Mouse (Mus musculus): ENCODE measurements around the gene Limk2. TPM values are rescaled to one million over a fixed set of nuclear protein-coding genes. Genes with fewer than 3 reads are reported as not detected.
A peak's percentile ranks its signal among the peaks of the same experiment; 100 is the strongest.

Limk2 gene
- total RNA-seq, 4 experiments from 2014 or later: 10.9 to 12.5 (median 11.9) TPM

GRCm38 (mm10) chr11:3334711-3335316 is 74.2 kb downstream of the Limk2 start:
- DNase-seq (ENCODE audit: low spot score in 2 of 2): no peak

- DNase-seq (ENCODE audit: low spot score in 2 of 2): no peak
Observed at GRCm38 (mm10) chr11:3334141-3334710, 74.8 kb downstream of the Limk2 start.

GRCm38 (mm10) chr11:3333111-3333695 is 75.8 kb downstream of the Limk2 start:
- no peak for DNase-seq (ENCODE audit: low spot score in 2 of 2)

- peak; percentile 85 to 93 for DNase-seq (ENCODE audit: low spot score in 2 of 2)
Observed at GRCm38 (mm10) chr11:3331756-3332642, 77.0 kb downstream of the Limk2 start.

- no peak for DNase-seq (ENCODE audit: low spot score in 2 of 2)
Observed at GRCm38 (mm10) chr11:3330991-3331750, 77.8 kb downstream of the Limk2 start.

GRCm38 (mm10) chr11:3330566-3330965 is 78.4 kb downstream of the Limk2 start:
- DNase-seq (ENCODE audit: low spot score in 2 of 2): peak; percentile 90 to 93

GRCm38 (mm10) chr11:3329891-3330451 is 79.0 kb downstream of the Limk2 start, which contains the start of gene Pik3ip1:
TSS of gene Pik3ip1 (plus strand) at chr11:3330401.
- DNase-seq (ENCODE audit: low spot score in 2 of 2): no peak

GRCm38 (mm10) chr11:3328806-3329775 is 79.9 kb downstream of the Limk2 start:
- no peak for DNase-seq (ENCODE audit: low spot score in 2 of 2)

- no peak for DNase-seq (ENCODE audit: low spot score in 2 of 2)
Observed at GRCm38 (mm10) chr11:3328271-3328670, 80.7 kb downstream of the Limk2 start.

GRCm38 (mm10) chr11:3318286-3318685 is 90.7 kb downstream of the Limk2 start:
- DNase-seq (ENCODE audit: low spot score in 2 of 2): no peak

- peak; percentile 48 to 55 for DNase-seq (ENCODE audit: low spot score in 2 of 2)
Observed at GRCm38 (mm10) chr11:3314148-3314547, 94.8 kb downstream of the Limk2 start.

- no peak for DNase-seq (ENCODE audit: low spot score in 2 of 2)
Observed at GRCm38 (mm10) chr11:3313294-3313693, 95.7 kb downstream of the Limk2 start.

- no peak for DNase-seq (ENCODE audit: low spot score in 2 of 2)
Observed at GRCm38 (mm10) chr11:3311586-3312347, 97.2 kb downstream of the Limk2 start.

- no peak for DNase-seq (ENCODE audit: low spot score in 2 of 2)
Observed at GRCm38 (mm10) chr11:3310789-3311585, 98.0 kb downstream of the Limk2 start.

- DNase-seq (ENCODE audit: low spot score in 2 of 2): no peak
Observed at GRCm38 (mm10) chr11:3309884-3310283, 99.1 kb downstream of the Limk2 start.

- DNase-seq (ENCODE audit: low spot score in 2 of 2): no peak
Observed at GRCm38 (mm10) chr11:3307875-3308274, 101.1 kb downstream of the Limk2 start.

- no peak for DNase-seq (ENCODE audit: low spot score in 2 of 2)
Observed at GRCm38 (mm10) chr11:3305821-3306220, 103.2 kb downstream of the Limk2 start.

- no peak for DNase-seq (ENCODE audit: low spot score in 2 of 2)
Observed at GRCm38 (mm10) chr11:3302792-3303191, 106.2 kb downstream of the Limk2 start.
